Mouse (Mus musculus) limb, embryonic 11.5 days (tissue): Measurements from ENCODE around the gene Smtn. TPM values are rescaled to one million over a fixed set of nuclear protein-coding genes. Genes with fewer than 3 reads are reported as not detected.
A peak's percentile ranks its signal among the peaks of the same experiment; 100 is the strongest.

Source experiments
- ATAC-seq: fragments of 200-750 bp; cut with Nextera tagmentation; 2 replicates; pipeline ENCODE4 v1.8.0; 2017; ENCODE audit warnings: low read depth; ENCODE audit not compliant: insufficient number of reproducible peaks, low FRiP score, low TSS enrichment
- DNase-seq: peaks from one replicate; pipeline ENCODE4 v3.0.0-alpha.2; 2015; ENCODE audit warnings: low spot score
- H3K27ac ChIP-seq: fragments of 300-500 bp; sonication (generic); replicated peaks from 2 replicates; pipeline ENCODE4 v1.5.1; 2014; ENCODE audit warnings: low read depth, mild to moderate bottlenecking, low read length
- H3K27me3 ChIP-seq: fragments of 300-500 bp; sonication (generic); 2 replicates; pipeline ENCODE4 v1.6.1; 2014; ENCODE audit warnings: mild to moderate bottlenecking, low read length, mixed read lengths; ENCODE audit not compliant: control insufficient read depth, insufficient read depth
- H3K36me3 ChIP-seq: fragments of 300-500 bp; sonication (generic); 2 replicates; pipeline ENCODE4 v1.6.1; 2014; ENCODE audit warnings: mild to moderate bottlenecking, low read length, moderate library complexity, mixed read lengths; ENCODE audit not compliant: control insufficient read depth, insufficient read depth
- H3K4me1 ChIP-seq: fragments of 300-500 bp; sonication (generic); 2 replicates; pipeline ENCODE4 v1.6.1; 2014; ENCODE audit warnings: low read length, mixed read lengths; ENCODE audit not compliant: control insufficient read depth, insufficient read depth
- H3K4me2 ChIP-seq: fragments of 300-500 bp; sonication (generic); 2 replicates; pipeline ENCODE4 v1.6.1; 2014; ENCODE audit warnings: low read depth, mild to moderate bottlenecking, moderate library complexity; ENCODE audit not compliant: severe bottlenecking
- H3K4me3 ChIP-seq: fragments of 300-500 bp; sonication (generic); 2 replicates; pipeline ENCODE4 v1.5.1; 2014; ENCODE audit warnings: low read depth, low read length
- H3K9ac ChIP-seq: fragments of 300-500 bp; sonication (generic); 2 replicates; pipeline ENCODE4 v1.6.1; 2014; ENCODE audit warnings: mild to moderate bottlenecking, low read length
- H3K9me3 ChIP-seq: fragments of 300-500 bp; sonication (generic); 2 replicates; pipeline ENCODE4 v1.6.1; 2016; ENCODE audit warnings: low read length; ENCODE audit not compliant: control insufficient read depth
- WGBS: fragments of 180-500 bp; shearing (Covaris S2); extraction: QIAGEN DNeasy Blood & Tissue Kit; methylation state at CpG from one replicate; pipeline ENCODE4 v1.1.7; 2014; 5-methylcytosine and 5-hydroxymethylcytosine counted together
- polyA plus RNA-seq: library from polyadenylated mRNA; unstranded; fragments of >200 nt; fragmentation: Nextera tagmentation; extraction: Ambion mirVana; gene quantifications from 2 replicates; pipeline ENCODE4 v1.2.1, GENCODE M21; 2014

Gene Smtn
- 38.8 TPM in 2 replicates for polyA plus RNA-seq

DNA sequence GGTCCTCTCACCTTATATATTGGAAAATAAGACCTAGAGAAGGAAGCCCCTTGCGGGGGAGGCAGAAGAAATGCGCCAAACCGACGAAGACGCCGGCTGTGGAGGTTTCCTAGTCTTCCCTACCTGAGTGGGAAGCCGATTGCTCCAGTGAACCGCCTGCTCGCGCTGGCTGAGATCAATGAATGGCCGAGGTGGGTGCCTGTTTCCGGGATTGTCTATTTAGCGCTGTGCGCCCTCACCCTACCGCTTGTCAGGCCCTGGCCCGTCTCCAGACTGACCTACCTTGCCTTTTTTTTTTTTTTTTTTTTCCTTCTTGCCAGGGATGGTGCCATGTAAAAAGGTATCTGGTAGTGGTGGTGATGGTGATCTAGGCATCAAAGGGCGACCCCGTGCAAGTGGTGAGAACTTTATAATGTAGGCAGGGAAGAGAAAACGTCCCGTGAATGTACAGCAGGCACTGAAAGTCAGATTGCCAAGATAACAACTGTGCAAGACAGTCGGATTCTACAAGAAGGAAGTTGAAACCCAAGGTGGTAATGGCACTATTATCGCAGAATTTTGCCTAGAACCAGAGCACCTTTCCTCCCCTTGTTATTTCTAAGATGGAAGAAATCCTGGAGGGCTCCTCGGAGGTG is at the start of gene Smtn:
Gene Smtn, minus strand, starts transcription at position 162 of the 635 bp plus-strand sequence.
- Histone ChIP-seq H3K36me3 (no peaks in the 10 kb centered on the region), H3K4me3 (peak within 1 kb of the TSS; percentile 41), H3K9ac (peak within 1 kb of the TSS; percentile 9; the same call in 1 of the 2 replicates), H3K27me3 (no peaks in the 10 kb centered on the region), H3K27ac (no peak within 1 kb of the TSS), H3K4me2 (peak within 1 kb of the TSS; percentile 46), H3K4me1 (peaks cover 14% of the 10 kb centered on the region), H3K9me3 (no peaks in the 10 kb centered on the region; the same call in 1 of the 2 replicates)
- WGBS, result 95% methylated on average over 23 of the region's 23 CpGs
- DNase-seq, result no peak
- no peak for ATAC-seq

GRCm38 (mm10) chr11:3588036-3588672 is 47.7 kb upstream of the Smtn start:
- Histone ChIP-seq H3K9me3 (no peaks in the 10 kb centered on the region; the same call in 1 of the 2 replicates), H3K4me1 (no peaks in the 10 kb centered on the region), H3K27me3 (no peaks in the 10 kb centered on the region), H3K27ac (no peak overlapping the region), H3K9ac (no peak overlapping the region), H3K4me3 (no peak overlapping the region), H3K4me2 (no peak overlapping the region), H3K36me3 (no peaks in the 10 kb centered on the region)
- DNase-seq (no peak), ATAC-seq (no peak)
- WGBS, result 81% methylated on average over 11 of the region's 11 CpGs

DNA sequence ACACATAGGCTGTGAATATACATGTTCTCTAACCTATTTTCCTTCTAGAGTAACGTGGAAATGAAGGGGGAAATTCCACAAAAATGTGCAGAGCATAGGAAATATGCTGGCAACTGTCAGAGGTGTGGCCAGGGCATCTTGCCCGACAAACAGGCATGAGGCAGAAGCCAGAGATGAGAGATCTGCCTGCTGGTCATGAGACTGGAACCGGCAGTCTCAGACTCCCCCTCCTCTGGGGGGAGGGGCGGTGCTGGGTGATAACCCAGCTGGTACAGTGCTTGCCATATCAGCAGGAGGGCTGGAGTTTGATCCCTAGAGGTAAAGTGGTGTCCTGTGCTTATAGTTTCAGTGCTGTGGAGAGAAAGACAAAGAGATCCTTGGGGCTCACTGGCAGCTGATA is 46.9 kb upstream of the Smtn start:
- no peak overlapping the region for H3K9ac ChIP-seq
- no peaks in the 10 kb centered on the region; the same call in 1 of the 2 replicates for H3K9me3 ChIP-seq
- no peaks in the 10 kb centered on the region for H3K27me3 ChIP-seq
- H3K4me2 ChIP-seq, result no peak overlapping the region
- DNase-seq (no peak), ATAC-seq (no peak)
- 43% methylated on average over 4 of the region's 4 CpGs for WGBS
- no peak overlapping the region for H3K27ac ChIP-seq
- no peaks in the 10 kb centered on the region for H3K4me1 ChIP-seq
- no peak overlapping the region for H3K4me3 ChIP-seq
- no peaks in the 10 kb centered on the region for H3K36me3 ChIP-seq

GRCm38 (mm10) chr11:3585983-3586618 is 45.7 kb upstream of the Smtn start:
- Histone ChIP-seq H3K4me3 (no peak overlapping the region), H3K4me2 (no peak overlapping the region), H3K9ac (no peak overlapping the region), H3K27me3 (no peaks in the 10 kb centered on the region), H3K36me3 (no peaks in the 10 kb centered on the region), H3K4me1 (no peaks in the 10 kb centered on the region), H3K27ac (no peak overlapping the region), H3K9me3 (no peaks in the 10 kb centered on the region; the same call in 1 of the 2 replicates)
- ATAC-seq (no peak), DNase-seq (no peak)
- 84% methylated on average over 6 of the region's 6 CpGs for WGBS

DNA sequence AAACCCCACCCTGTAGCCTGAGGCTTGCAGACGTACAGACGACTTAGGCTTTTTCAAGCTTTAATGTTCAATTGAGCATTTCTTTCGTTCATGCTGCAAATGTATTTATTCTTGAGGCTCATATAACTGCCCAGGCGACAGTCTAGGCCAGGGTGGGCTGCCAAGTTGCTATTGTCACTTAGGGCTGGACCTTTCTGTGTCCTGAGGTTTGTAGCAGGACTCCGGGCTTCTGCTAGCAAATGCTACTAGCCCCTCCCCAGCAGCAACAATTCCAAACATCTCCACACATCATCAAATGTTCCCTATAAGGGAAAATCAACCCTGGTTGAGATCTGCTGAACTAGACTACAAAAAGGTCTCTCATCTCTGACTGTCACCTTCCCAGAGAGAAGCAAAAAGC is 42.7 kb upstream of the Smtn start:
- DNase-seq (no peak), ATAC-seq (no peak)
- Histone ChIP-seq H3K27me3 (no peaks in the 10 kb centered on the region), H3K4me3 (no peak overlapping the region), H3K9ac (no peak overlapping the region), H3K4me2 (no peak overlapping the region), H3K36me3 (no peaks in the 10 kb centered on the region), H3K4me1 (no peaks in the 10 kb centered on the region), H3K9me3 (no peaks in the 10 kb centered on the region; the same call in 1 of the 2 replicates), H3K27ac (no peak overlapping the region)
- WGBS, result 77% methylated on average over 5 of the region's 5 CpGs

DNA sequence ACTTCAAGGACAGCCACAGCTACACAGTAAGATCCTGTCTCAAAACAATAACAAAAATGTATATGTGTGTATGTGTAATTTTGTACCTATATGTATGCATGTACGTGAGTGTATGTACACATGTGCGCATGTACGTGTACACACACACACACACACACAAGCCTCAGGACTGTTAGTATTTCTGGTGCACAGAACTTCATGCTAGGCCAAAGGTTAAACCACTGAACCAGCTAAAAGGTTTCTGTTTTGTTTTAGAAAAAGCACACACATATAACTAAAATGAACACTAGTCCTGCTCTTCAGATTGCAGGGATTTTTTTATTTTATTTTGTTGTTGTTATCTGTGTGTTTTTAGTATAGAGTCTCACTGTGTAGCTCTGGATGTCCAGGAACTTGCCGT is 41.5 kb upstream of the Smtn start:
- no peak overlapping the region for H3K4me2 ChIP-seq

GRCm38 (mm10) chr11:3580306-3581084 is 40.1 kb upstream of the Smtn start:
- Histone ChIP-seq H3K4me2 (no peak overlapping the region), H3K9me3 (no peaks in the 10 kb centered on the region; the same call in 1 of the 2 replicates), H3K27ac (no peak overlapping the region), H3K4me1 (no peaks in the 10 kb centered on the region), H3K4me3 (no peak overlapping the region), H3K36me3 (no peaks in the 10 kb centered on the region), H3K27me3 (no peaks in the 10 kb centered on the region), H3K9ac (no peak overlapping the region)
- no peak for DNase-seq
- 77% methylated on average over 7 of the region's 7 CpGs for WGBS
- ATAC-seq, result no peak

More for the DNA sequence above, 41.5 kb upstream of the Smtn start:
- no peak for DNase-seq
- Histone ChIP-seq H3K27ac (no peak overlapping the region), H3K9me3 (no peaks in the 10 kb centered on the region; the same call in 1 of the 2 replicates), H3K36me3 (no peaks in the 10 kb centered on the region), H3K27me3 (no peaks in the 10 kb centered on the region), H3K4me3 (no peak overlapping the region), H3K4me1 (no peaks in the 10 kb centered on the region), H3K9ac (no peak overlapping the region)
- 97% methylated on average over 4 of the region's 4 CpGs for WGBS
- no peak for ATAC-seq
